Mouse (Mus musculus) C2C12 (cell line): ENCODE measurements around the gene Zdhhc18.
A peak's percentile ranks its signal among the peaks of the same experiment; 100 is the strongest.

ENCODE experiments used
- CEBPB ChIP-seq: IDR thresholded peaks from one replicate; pipeline ENCODE4 v1.6.1; 2011; ENCODE audit warnings: low read depth, mild to moderate bottlenecking, control low read depth, moderate library complexity
- CTCF ChIP-seq: IDR thresholded peaks from one replicate; pipeline ENCODE4 v1.5.1; 2011; ENCODE audit not compliant: control insufficient read depth, insufficient read depth, insufficient read length
- MAX ChIP-seq: IDR thresholded peaks from one replicate; pipeline ENCODE4 v1.6.1; 2011; ENCODE audit warnings: mild to moderate bottlenecking, control low read depth
- MYOD1 ChIP-seq: IDR thresholded peaks from one replicate; pipeline ENCODE4 v1.6.1; 2011; ENCODE audit warnings: low read depth; ENCODE audit not compliant: control insufficient read depth, insufficient read length

- TF ChIP-seq CTCF (no peak), CEBPB (no peak), MAX (peak; percentile 76), MYOD1 (no peak)
These were observed 75.7 kb downstream of the Zdhhc18 start, which contains the start of gene Gpatch3 for GRCm38 (mm10) chr4:133574070-133574842.
